In the genomic region with DNA sequence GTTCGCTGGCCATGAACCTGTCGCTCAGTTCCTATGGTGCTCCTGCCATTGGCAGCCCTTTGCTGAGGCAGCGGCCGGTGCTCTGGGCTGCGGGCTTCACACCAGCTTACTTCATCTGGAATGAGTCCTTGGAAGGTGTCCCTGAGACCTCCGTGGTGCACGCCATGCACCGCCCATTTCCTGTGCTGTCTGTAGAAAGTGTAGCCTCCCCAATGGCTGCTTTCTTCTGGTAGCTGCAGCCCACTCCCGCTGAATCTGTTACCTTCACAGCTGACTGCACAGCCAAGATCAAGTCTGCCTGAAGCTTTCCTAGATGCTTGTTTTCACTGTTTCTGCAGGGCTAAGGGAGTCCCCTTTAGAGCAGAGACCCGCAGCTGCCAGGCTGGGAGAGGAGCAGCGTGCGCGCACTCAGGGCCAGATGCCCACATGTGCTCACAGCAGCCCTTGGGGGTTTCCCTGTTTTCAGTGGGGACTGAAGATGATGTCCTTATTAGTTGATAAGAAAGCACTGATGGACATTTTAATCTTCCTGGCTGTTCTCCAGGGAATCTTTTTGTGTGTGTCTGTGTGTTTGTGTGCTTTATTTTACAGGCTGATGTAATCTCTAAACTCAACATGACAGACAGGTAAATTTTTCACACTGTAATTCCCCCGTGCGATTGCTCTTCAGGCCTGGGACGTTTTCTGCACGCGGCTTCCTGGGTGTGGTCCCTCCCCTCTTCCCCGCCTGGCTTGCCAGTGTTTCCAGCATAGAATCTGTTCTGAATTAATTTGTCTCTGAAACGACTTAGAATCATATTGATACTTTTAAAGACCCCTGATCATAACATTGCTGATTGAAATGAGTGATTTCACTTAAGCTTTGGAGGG, we compare ENCODE assay signal across 9 mouse cellular contexts. TPM values are rescaled to one million over a fixed set of nuclear protein-coding genes. Genes with fewer than 3 reads are reported as not detected.
DNase-seq lines count a peak whose midpoint lies in the region; ATAC-seq lines count a peak whose summit lies in the region.
"Had no signal": no experiment of that assay in that cellular context is flagged by ENCODE, and none has a peak within 500 bp of the region (broad histone marks: within the 10 kb centered on the region; RNA-seq: fewer than 3 reads in every experiment).

No protein-coding gene starts in this region.

- H3K9me3 ChIP-seq in intestine, embryonic 15.5 days, result no peaks in the 10 kb centered on the region
- no peaks in the 10 kb centered on the region for H3K9me3 ChIP-seq in intestine, embryonic 16.5 days (ENCODE audit: control insufficient read depth, low read length)
- no peaks in the 10 kb centered on the region for H3K9me3 ChIP-seq in embryonic facial prominence, embryonic 15.5 days (replicated peaks)

- no peaks in the 10 kb centered on the region for H3K4me1 ChIP-seq in intestine, embryonic 15.5 days (replicated peaks)
- H3K4me1 ChIP-seq in intestine, embryonic 16.5 days (ENCODE audit: control insufficient read depth, insufficient read depth, low read length), result no peaks in the 10 kb centered on the region
- peaks cover 21% of the 10 kb centered on the region for H3K4me1 ChIP-seq in embryonic facial prominence, embryonic 15.5 days

- peaks cover 50% of the 10 kb centered on the region for H3K36me3 ChIP-seq in intestine, embryonic 15.5 days
- H3K36me3 ChIP-seq in intestine, embryonic 16.5 days (ENCODE audit: control insufficient read depth, insufficient read depth, low read length), result peaks cover 6% of the 10 kb centered on the region; the same call in 1 of the 2 replicates
- peaks cover 48% of the 10 kb centered on the region for H3K36me3 ChIP-seq in embryonic facial prominence, embryonic 15.5 days

- no peak overlapping the region for H3K4me3 ChIP-seq in intestine, embryonic 15.5 days (replicated peaks)
- no peak overlapping the region for H3K4me3 ChIP-seq in intestine, embryonic 16.5 days (ENCODE audit: low read length)
- no peak overlapping the region for H3K4me3 ChIP-seq in embryonic facial prominence, embryonic 15.5 days (replicated peaks)
- H3K4me3 ChIP-seq: myocyte had no signal

- DNase-seq in ES-CJ7 (ENCODE audit: low read depth, low spot score), result peak; percentile 23
- DNase-seq in gastrocnemius, adult 8-10 months (ENCODE audit: low spot score in 2 of 2), result no peak
- DNase-seq in layer of hippocampus, postnatal 36 days, result no peak
- DNase-seq in right cerebral cortex, postnatal 14 days, result no peak

- H3K27me3 ChIP-seq in intestine, embryonic 15.5 days (replicated peaks), result no peaks in the 10 kb centered on the region
- no peaks in the 10 kb centered on the region for H3K27me3 ChIP-seq in intestine, embryonic 16.5 days (replicated peaks; ENCODE audit: control insufficient read depth, insufficient read depth, low read length)
- no peaks in the 10 kb centered on the region for H3K27me3 ChIP-seq in embryonic facial prominence, embryonic 15.5 days

- no peak overlapping the region for H3K9ac ChIP-seq in intestine, embryonic 15.5 days
- no peak overlapping the region for H3K9ac ChIP-seq in intestine, embryonic 16.5 days (ENCODE audit: low read depth, low read length)
- H3K9ac ChIP-seq in embryonic facial prominence, embryonic 15.5 days, result no peak overlapping the region

- H3K4me2 ChIP-seq in intestine, embryonic 15.5 days (replicated peaks), result no peak overlapping the region
- no peak overlapping the region for H3K4me2 ChIP-seq in intestine, embryonic 16.5 days (ENCODE audit: low read depth, low read length)
- H3K4me2 ChIP-seq in embryonic facial prominence, embryonic 15.5 days (replicated peaks), result no peak overlapping the region

- ATAC-seq in intestine, embryonic 15.5 days, result no peak
- no peak for ATAC-seq in intestine, embryonic 16.5 days
- ATAC-seq in CD4-positive, CD25-positive, alpha-beta regulatory T cell, adult 4 months, result peak; percentile 84
- 0 out of 2 replicates have a peak, but pooled peaks have one; percentile 55 for ATAC-seq in embryonic facial prominence, embryonic 15.5 days (ENCODE audit: insufficient number of reproducible peaks, low FRiP score, low TSS enrichment, low read depth)

- 83% methylated on average over 20 of the region's 20 CpGs for WGBS in intestine, embryonic 15.5 days
- 81% methylated on average over 20 of the region's 20 CpGs for WGBS in intestine, embryonic 16.5 days
- 54% methylated on average over 20 of the region's 20 CpGs for WGBS in embryonic facial prominence, embryonic 15.5 days

- peak overlapping the region; percentile 3; the same call in 1 of the 2 replicates for H3K27ac ChIP-seq in intestine, embryonic 15.5 days
- H3K27ac ChIP-seq in intestine, embryonic 16.5 days (ENCODE audit: low read length), result no peak overlapping the region
- peak overlapping the region; percentile 75 for H3K27ac ChIP-seq in embryonic facial prominence, embryonic 15.5 days (replicated peaks)

RNA-seq across cellular contexts. Expression of gene Slc9a8, which starts 24.6 kb away (rescaled TPM):
- 19.9 and 21.7 TPM in 2 replicates for polyA plus RNA-seq in intestine, embryonic 15.5 days (2015; fragmentation: Nextera tagmentation; extraction: Ambion mirVana)
- 19.0 and 21.4 TPM in 2 replicates for polyA plus RNA-seq in intestine, embryonic 16.5 days (2015; fragmentation: Nextera tagmentation; extraction: Ambion mirVana)
- 10 to 100 TPM; 42.4 to 75.1 TPM for polyA plus RNA-seq in CD4-positive, CD25-positive, alpha-beta regulatory T cell, adult 4 months (2017; shearing (Covaris generic))
- polyA plus RNA-seq in embryonic facial prominence, embryonic 15.5 days (2015; fragmentation: Nextera tagmentation; extraction: Ambion mirVana), result 17.0 and 20.5 TPM in 2 replicates
- 10 to 100 TPM; 21.8 to 27.9 (median 24.9) TPM for total RNA-seq in gastrocnemius, adult 8-10 months (2022)
- total RNA-seq in layer of hippocampus, postnatal 36 days (2021), result 10 to 100 TPM; 28.3 to 34.1 TPM

RNA-seq across cellular contexts. Expression of gene Rnf114, which starts 46.3 kb away (rescaled TPM):
- 65.3 and 73.3 TPM in 2 replicates for polyA plus RNA-seq in intestine, embryonic 15.5 days (2015; fragmentation: Nextera tagmentation; extraction: Ambion mirVana)
- 75.7 and 76.5 TPM in 2 replicates for polyA plus RNA-seq in intestine, embryonic 16.5 days (2015; fragmentation: Nextera tagmentation; extraction: Ambion mirVana)
- polyA plus RNA-seq in CD4-positive, CD25-positive, alpha-beta regulatory T cell, adult 4 months (2017; shearing (Covaris generic)), result 100 to 1,000 TPM; 187 to 302 TPM
- polyA plus RNA-seq in embryonic facial prominence, embryonic 15.5 days (2015; fragmentation: Nextera tagmentation; extraction: Ambion mirVana), result 79.2 and 80.1 TPM in 2 replicates
- total RNA-seq in gastrocnemius, adult 8-10 months (2022), result 10 to 100 TPM; 40.8 to 45.8 (median 43.0) TPM
- total RNA-seq in layer of hippocampus, postnatal 36 days (2021), result 10 to 100 TPM; 48.4 to 51.1 TPM

RNA-seq across cellular contexts. Expression of gene Spata2, which starts 46.5 kb away (rescaled TPM):
- 12.7 and 13.8 TPM in 2 replicates for polyA plus RNA-seq in intestine, embryonic 15.5 days (2015; fragmentation: Nextera tagmentation; extraction: Ambion mirVana)
- 14.2 and 15.4 TPM in 2 replicates for polyA plus RNA-seq in intestine, embryonic 16.5 days (2015; fragmentation: Nextera tagmentation; extraction: Ambion mirVana)
- polyA plus RNA-seq in CD4-positive, CD25-positive, alpha-beta regulatory T cell, adult 4 months (2017; shearing (Covaris generic)), result 10 to 100 TPM; 10.5 to 20.9 TPM
- polyA plus RNA-seq in embryonic facial prominence, embryonic 15.5 days (2015; fragmentation: Nextera tagmentation; extraction: Ambion mirVana), result 14.5 and 16.2 TPM in 2 replicates
- total RNA-seq in gastrocnemius, adult 8-10 months (2022), result 10 to 100 TPM; 19.9 to 22.6 (median 20.4) TPM
- total RNA-seq in layer of hippocampus, postnatal 36 days (2021), result 10 to 100 TPM; 77.8 to 83.1 TPM

Comparison
In these comparisons a context has a peak if more than half of its experiments do, and no peak if none do; other contexts are left out.
1. ATAC-seq: peak in CD4-positive, CD25-positive, alpha-beta regulatory T cell, adult 4 months (single experiment) and embryonic facial prominence, embryonic 15.5 days (single experiment); none in intestine, embryonic 15.5 days (single experiment) and intestine, embryonic 16.5 days (single experiment).